Mouse (Mus musculus) embryo, embryonic 10 days (tissue): ENCODE measurements around the gene Ifna11.
A peak's percentile ranks its signal among the peaks of the same experiment; 100 is the strongest.

ENCODE experiments used
- DNase-seq: peaks from one replicate; pipeline ENCODE4 v3.0.0-alpha.2; 2015; ENCODE audit warnings: low spot score

Gene Ifna11

GRCm38 (mm10) chr4:88840058-88840457 lies 20.3 kb downstream of the Ifna11 start:
- DNase-seq, result no peak

GRCm38 (mm10) chr4:88841438-88841911 lies 21.7 kb downstream of the Ifna11 start, which contains the start of gene Ifna4:
TSS of gene Ifna4 (plus strand) at chr4:88841861.
- DNase-seq, result no peak

DNA sequence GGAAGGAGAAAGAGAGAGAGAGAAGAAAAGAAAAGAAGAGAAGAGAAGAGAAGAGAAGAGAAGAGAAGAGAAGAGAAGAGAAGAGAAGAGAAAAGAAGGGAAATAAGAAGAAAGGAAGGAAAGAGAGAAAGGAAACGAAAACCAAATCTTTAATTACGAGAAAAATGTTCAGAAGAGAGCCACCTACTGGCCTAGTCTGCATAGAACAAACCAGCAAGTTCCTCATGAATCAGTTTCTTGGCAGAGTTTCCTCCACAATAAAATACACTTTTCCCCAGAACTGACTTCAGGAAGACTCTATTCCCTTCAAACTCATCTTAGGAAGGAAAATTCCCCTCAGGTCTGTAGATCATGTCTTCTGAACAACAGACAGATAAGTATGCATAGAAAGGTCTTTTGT lies 25.6 kb downstream of the Ifna11 start:
- no peak for DNase-seq

DNA sequence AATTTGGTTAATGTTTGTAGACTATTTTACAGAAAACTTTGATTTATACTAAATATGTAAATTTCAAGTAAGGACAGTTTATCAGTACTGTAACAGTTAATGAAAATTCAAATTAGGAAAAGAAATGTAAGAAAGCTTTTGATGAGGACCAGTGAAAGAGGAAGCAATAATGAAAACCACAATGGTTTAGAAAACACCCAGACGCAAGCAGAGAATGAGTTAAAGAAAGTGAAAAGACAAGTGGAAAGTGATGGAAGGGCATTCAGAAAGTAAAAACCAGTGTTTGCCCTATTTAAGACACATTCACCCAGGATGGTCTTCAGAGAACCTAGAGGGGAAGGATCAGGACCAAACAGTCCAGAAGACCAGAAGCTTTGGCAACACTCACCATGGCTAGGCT lies 29.9 kb downstream of the Ifna11 start, which contains the start of gene Ifna1:
Ifna1 (plus strand) TSS at position 390 of the 400 bp plus-strand sequence.
- DNase-seq, result no peak

DNA sequence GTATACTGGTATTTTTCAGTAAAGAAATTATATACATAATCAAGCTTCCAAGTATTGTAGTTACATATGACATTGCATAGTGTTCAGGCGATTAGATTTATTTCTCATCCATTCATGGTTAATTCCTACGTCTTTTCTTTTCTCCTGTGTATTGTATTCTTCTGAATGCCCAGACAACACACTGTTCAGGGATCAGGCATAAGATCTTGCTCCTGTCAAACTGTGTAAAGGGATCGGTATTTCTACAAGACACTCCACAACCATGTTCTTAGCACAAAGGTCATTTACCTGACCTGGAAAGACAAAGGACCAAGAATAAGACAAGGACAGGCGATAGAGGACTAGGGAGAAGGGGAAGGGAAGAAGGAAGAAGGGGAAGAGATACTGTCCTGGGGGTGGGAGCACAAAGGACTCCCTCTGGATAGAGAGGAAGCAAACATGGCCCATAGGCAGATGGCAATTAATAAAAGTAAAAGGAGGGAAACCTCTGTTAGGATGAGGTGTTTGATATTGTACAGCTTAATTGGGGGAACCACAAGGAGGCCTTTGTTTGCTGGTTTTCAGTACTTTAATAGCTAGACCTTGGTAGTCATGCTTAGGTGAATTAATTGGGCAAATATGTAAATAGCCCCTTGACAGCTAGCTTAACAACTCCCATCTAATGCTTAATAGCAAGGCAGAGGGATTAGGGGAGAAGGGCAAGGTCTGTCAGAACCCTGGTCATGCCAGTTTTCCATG lies 31.4 kb downstream of the Ifna11 start:
- no peak for DNase-seq

DNA sequence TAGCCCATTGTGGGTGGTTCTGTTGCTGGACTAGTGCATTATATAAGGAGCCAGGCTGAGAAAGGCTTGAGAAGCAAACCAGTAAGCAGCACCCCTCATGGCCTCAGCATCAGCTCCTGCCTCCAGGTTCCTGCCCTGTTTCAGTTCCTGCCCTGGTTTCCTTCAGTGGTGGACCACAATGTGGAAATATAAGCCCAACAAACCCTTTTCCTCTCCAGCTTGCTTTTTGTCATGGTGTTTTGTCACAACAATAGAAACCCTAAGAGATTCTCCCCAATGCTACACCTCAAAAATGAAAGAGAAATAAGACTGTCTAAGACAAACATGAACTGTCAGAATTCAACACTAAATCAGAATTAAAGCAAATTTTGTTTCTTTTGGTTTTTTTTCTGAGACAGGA lies 39.5 kb downstream of the Ifna11 start:
- DNase-seq, result no peak

DNA sequence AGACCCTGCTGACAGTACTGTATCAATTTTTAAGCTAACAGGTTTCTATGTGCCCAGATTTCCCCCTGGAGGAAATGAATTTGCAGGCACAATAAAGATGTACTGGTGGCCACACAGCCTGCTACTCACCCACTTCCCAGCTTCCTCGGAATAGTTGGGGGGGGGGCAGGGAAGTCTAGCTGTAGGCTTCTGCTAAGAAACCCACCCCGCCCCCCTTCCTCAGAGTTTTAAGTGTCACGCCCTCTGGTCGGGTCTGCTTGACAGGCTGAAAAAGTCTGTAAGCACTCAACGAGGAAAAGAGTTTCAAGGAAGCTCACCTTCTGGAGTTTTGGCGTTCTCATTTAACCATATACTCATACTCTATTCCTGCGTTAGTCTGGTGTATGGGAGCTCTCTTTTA lies 43.5 kb downstream of the Ifna11 start:
- DNase-seq, result no peak

DNA sequence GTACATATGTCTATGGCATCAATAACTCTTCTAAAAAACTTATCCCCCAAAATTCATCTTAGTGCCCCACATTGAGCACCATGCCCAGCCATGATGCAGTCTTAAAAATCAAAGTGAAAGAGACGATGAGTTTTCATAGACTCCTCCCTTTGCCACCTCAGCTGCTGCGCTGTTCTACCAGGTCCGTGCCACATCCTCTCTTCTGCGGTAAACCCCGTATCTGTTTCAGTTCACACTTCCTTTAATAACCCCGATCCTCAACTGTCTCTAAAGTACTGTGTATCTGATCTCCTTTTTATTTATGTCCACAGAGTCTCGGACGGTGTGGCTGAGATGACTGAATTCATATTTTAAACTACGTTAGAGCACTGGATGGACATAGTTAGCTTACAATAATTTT lies 44.8 kb downstream of the Ifna11 start:
- no peak for DNase-seq

- peak; percentile 14 for DNase-seq
Observed at GRCm38 (mm10) chr4:88865011-88865569, 45.3 kb downstream of the Ifna11 start.

GRCm38 (mm10) chr4:88867366-88867925 lies 47.7 kb downstream of the Ifna11 start:
- DNase-seq, result peak; percentile 91

DNA sequence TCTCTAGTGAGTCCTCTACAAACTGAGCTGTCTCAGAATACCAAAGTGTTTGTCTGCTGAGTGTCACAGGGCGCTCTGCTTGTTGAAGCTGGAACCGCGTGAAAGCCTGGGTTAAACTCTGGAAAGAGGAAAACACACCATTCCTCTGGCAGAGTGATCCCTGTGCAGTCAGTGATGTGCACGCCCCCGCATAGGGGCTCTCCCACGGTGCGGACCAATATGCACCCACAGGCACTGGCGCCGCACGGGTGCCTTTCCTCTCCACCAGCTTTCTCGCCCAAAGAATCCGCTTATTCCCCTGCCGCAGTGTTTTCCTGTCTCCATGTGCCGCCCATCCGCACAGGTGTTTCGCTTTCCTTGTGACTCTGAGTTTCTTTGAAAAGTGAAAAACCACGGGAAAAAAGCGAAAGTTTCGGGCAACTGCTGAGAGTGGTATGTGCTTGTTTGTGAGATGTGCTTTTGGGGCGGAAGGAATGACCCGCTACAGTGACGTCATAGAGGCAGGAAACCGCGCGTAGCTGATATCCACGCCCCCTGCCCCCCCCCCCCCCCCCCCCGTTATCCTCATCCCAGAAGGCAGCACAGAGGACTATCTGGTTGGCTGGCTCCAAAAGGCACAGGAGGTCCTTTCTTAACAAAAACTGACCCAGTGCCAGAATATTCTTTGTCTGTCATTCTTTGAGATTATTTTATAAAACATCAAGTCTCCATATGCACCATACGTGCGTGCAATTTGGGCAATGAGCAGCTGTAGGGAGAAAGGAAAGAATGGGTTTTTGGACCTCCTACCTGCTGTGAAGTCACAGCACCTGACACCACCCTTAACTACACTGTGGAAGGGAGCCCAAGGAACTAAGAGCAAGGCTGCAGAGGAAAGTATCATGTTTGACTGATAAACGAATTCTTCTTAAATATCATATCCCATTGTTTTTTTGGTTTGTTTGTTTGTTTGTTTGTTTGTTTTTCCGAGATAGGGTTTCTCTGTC lies 48.5 kb downstream of the Ifna11 start:
- DNase-seq, result peak; percentile 80
